ENCODE assay signal across 8 mouse cellular contexts in genomic region chr16:37684634-37685441, GRCm38 (mm10). TPM values are rescaled to one million over a fixed set of nuclear protein-coding genes. Genes with fewer than 3 reads are reported as not detected.
A peak's percentile ranks its signal among the peaks of the same experiment; 100 is the strongest.
DNase-seq lines count a peak whose midpoint lies in the region; ATAC-seq and TF ChIP-seq lines count a peak whose summit lies in the region.

No protein-coding gene starts in this region.

- no peaks in the 10 kb centered on the region for H3K27me3 ChIP-seq in embryonic facial prominence, embryonic 14.5 days (replicated peaks; ENCODE audit: control insufficient read depth, insufficient read depth, low read length)
- H3K27me3 ChIP-seq in myocyte (ENCODE audit: control insufficient read depth, insufficient read depth, insufficient read length) = no peaks in the 10 kb centered on the region
- H3K27me3 ChIP-seq in splenic B cell, adult 2 months (ENCODE audit: control insufficient read depth, insufficient read depth, low read length, poor library complexity, severe bottlenecking) = no peaks in the 10 kb centered on the region

- no peaks in the 10 kb centered on the region for H3K79me2 ChIP-seq in myocyte (ENCODE audit: control insufficient read depth, insufficient read depth)

- peak overlapping the region; percentile 43 for H3K4me3 ChIP-seq in embryonic facial prominence, embryonic 14.5 days (ENCODE audit: low read depth, low read length)
- peak overlapping the region; percentile 30 for H3K4me3 ChIP-seq in myocyte

- H3K27ac ChIP-seq in embryonic facial prominence, embryonic 14.5 days (replicated peaks; ENCODE audit: low read depth, low read length) = peak overlapping the region; percentile 90

- no peak for TF ChIP-seq POLR2A in myocyte (IDR thresholded peaks at IDR 0.05; ENCODE audit: insufficient read length, low read depth)

- no peak overlapping the region for H3ac ChIP-seq in myocyte (ENCODE audit: control insufficient read depth, insufficient read length)

- 1% methylated on average over 25 of the region's 25 CpGs for WGBS in embryonic facial prominence, embryonic 14.5 days

- H3K4me2 ChIP-seq in embryonic facial prominence, embryonic 14.5 days (ENCODE audit: low read depth, low read length) = peak overlapping the region; percentile 74
- peak overlapping the region; percentile 99 for H3K4me2 ChIP-seq in myocyte (ENCODE audit: low read depth)

- peak; percentile 53 for ATAC-seq in embryonic facial prominence, embryonic 14.5 days (ENCODE audit: low read depth)

- DNase-seq in A20 (ENCODE audit: low read depth, low spot score) = peak; percentile 89
- peak; percentile 54 to 61 for DNase-seq in adrenal gland, postnatal 4 days (ENCODE audit: low spot score in 2 of 2)
- DNase-seq in embryonic facial prominence, embryonic 14.5 days (ENCODE audit: low spot score) = peak; percentile 97
- peak; percentile 92 for DNase-seq in heart, adult 8-10 months (ENCODE audit: low spot score)
- peak; percentile 88 for DNase-seq in kidney, adult 9 months
- DNase-seq in liver = peak; percentile 84
- peak; percentile 82 for DNase-seq in splenic B cell, adult 2 months (ENCODE audit: low read depth, low spot score)

- H3K9ac ChIP-seq in embryonic facial prominence, embryonic 14.5 days (ENCODE audit: low read depth, low read length) = peak overlapping the region; percentile 74

- peaks cover 47% of the 10 kb centered on the region for H3K4me1 ChIP-seq in embryonic facial prominence, embryonic 14.5 days (ENCODE audit: control insufficient read depth, insufficient read depth, low read length)

- no peaks in the 10 kb centered on the region for H3K9me3 ChIP-seq in embryonic facial prominence, embryonic 14.5 days (ENCODE audit: control insufficient read depth, low read length)

- H3K36me3 ChIP-seq in embryonic facial prominence, embryonic 14.5 days (ENCODE audit: control insufficient read depth, insufficient read depth, low read length) = no peaks in the 10 kb centered on the region
- no peaks in the 10 kb centered on the region for H3K36me3 ChIP-seq in myocyte (ENCODE audit: control insufficient read depth, insufficient read depth)
- no peaks in the 10 kb centered on the region for H3K36me3 ChIP-seq in splenic B cell, adult 2 months (ENCODE audit: control insufficient read depth, insufficient read depth, low read length, poor library complexity, severe bottlenecking)

TF ChIP-seq in myocyte, 11 proteins besides CTCF, POLR2A, EP300 and RAD21:
- TF ChIP-seq SRF (IDR thresholded peaks at IDR 0.05; ENCODE audit: control insufficient read depth, insufficient read length, low read depth) (peak; percentile 43), USF1 (IDR thresholded peaks at IDR 0.05; ENCODE audit: low read depth) (peak; percentile 66), CEBPB (IDR thresholded peaks at IDR 0.05; ENCODE audit: insufficient read depth, poor library complexity, severe bottlenecking) (peak; percentile 94), MYOD1 (IDR thresholded peaks at IDR 0.05; ENCODE audit: control insufficient read depth in 1 of 3, insufficient read length in 2 of 3, low read depth in 2 of 3) (no peak), TCF3 (IDR thresholded peaks at IDR 0.05; ENCODE audit: insufficient read length, low read depth) (no peak), E2F4 (IDR thresholded peaks at IDR 0.05; ENCODE audit: insufficient read depth) (no peak), MYOG (IDR thresholded peaks at IDR 0.05; ENCODE audit: control insufficient read depth in 1 of 3, insufficient read depth in 1 of 3, insufficient read length in 2 of 3, low read depth in 2 of 3) (no peak), TCF12 (IDR thresholded peaks at IDR 0.05; ENCODE audit: insufficient read depth, poor library complexity, severe bottlenecking) (no peak), MAX (IDR thresholded peaks at IDR 0.05; ENCODE audit: low read depth) (peak; percentile 66), POLR2AphosphoS2 (IDR thresholded peaks at IDR 0.05; ENCODE audit: insufficient read length, low read depth) (no peak), REST (IDR thresholded peaks at IDR 0.05; ENCODE audit: insufficient read depth, insufficient read length) (no peak)

RNA-seq across cellular contexts. Expression of gene Ndufb4, which starts 30.6 kb away (rescaled TPM):
- 100 to 1,000 TPM; 108 to 117 TPM for total RNA-seq in adrenal gland, postnatal 4 days (2021)
- polyA plus RNA-seq in embryonic facial prominence, embryonic 14.5 days (2014; fragmentation: Nextera tagmentation; extraction: Ambion mirVana) = 53.0 and 74.3 TPM in 2 replicates
- 100 to 1,000 TPM; 162 to 263 (median 197) TPM for total RNA-seq in heart, adult 8-10 months (2022)
- 86.0 TPM for polyA plus RNA-seq in myocyte (2012; fragmentation: generic; extraction: Trizol)

Comparison
In these comparisons a context has a peak if more than half of its experiments do, and no peak if none do; other contexts are left out.
1. Peak in every context shown above with its lines: DNase-seq, ATAC-seq, H3K4me3 ChIP-seq and H3K27ac ChIP-seq.